Mouse (Mus musculus) E14TG2a.4 (cell line): ENCODE measurements around the gene Ciao1.
"Not testable (repeated sequence)": the region's sequence is repeated elsewhere in the genome, so short reads cannot be mapped to it uniquely, and the experiment has no call there.

ENCODE experiments used
- H3K27me3 ChIP-seq: 2 replicates; pipeline ENCODE4 v1.6.1; 2014; ENCODE audit warnings: low read length, control low read depth; ENCODE audit not compliant: insufficient read depth
- H3K36me3 ChIP-seq: 2 replicates; pipeline ENCODE4 v1.6.1; 2014; ENCODE audit warnings: low read length, control low read depth; ENCODE audit not compliant: insufficient read depth
- H3K4me1 ChIP-seq: replicated peaks from 2 replicates; pipeline ENCODE4 v1.6.1; 2014; ENCODE audit warnings: low read depth, low read length, control low read depth
- H3K4me3 ChIP-seq: replicated peaks from 2 replicates; pipeline ENCODE4 v1.5.1; 2014; ENCODE audit warnings: mild to moderate bottlenecking, low read length
- H3K9me3 ChIP-seq: 2 replicates; pipeline ENCODE4 v1.6.1; 2014; ENCODE audit warnings: low read length, control low read depth
- CTCF ChIP-seq: conservative IDR thresholded peaks from 2 replicates; pipeline ENCODE4 v1.5.1; 2014; ENCODE audit warnings: low read length
- NANOG ChIP-seq: IDR thresholded peaks from 2 replicates; pipeline ENCODE4 v1.6.1; 2014; ENCODE audit warnings: borderline replicate concordance, low read length, mixed read lengths
- POU5F1 ChIP-seq: IDR thresholded peaks from 2 replicates; pipeline ENCODE4 v1.6.1; 2014; ENCODE audit warnings: low read length, borderline replicate concordance

The Ciao1 gene

DNA sequence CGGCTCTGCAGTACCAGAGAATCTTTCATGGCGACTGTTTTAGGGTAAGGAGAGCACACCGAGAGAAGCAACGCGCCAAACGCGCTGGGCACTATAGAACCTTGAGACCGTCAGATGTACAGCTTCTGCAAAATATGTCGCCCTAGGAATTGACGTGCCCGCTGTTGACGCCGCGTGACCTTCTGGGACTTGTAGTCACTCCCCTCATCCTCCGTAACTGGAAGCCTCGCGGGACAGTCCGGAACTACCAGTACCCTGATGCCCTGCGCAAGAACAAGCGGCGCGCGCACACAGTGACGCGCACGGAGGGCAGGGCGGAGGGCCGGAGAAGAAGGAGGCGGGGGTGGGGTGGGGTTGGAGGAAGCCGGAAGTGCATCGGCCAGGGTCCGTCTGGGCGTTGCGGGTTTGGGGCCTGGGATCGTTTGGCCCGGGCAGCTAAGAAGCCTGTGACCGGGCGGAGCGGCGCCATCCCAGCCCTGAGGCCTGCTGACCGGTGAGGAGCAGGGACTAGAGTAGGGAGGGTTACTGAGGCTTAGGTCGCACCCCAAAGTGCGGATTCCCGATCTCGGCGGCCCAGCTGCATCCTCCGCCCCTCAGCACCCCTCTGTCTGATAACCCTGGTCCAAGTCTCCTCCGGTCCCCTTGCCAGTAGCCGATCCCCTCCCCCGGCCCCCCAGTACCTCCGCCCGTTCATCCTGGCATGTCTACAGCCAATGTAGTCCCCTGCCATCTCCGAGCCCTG, at the start of gene Ciao1, which contains the start of gene Tmem127:
Gene Ciao1, minus strand, starts transcription at position 225 of the 742 bp plus-strand sequence.
Gene Tmem127, plus strand, starts transcription at position 317 of the 742 bp plus-strand sequence.
- Histone ChIP-seq H3K4me3 (peak within 1 kb of the TSS; percentile 99), H3K4me1 (peaks cover 38% of the 10 kb centered on the region), H3K9me3 (no peaks in the 10 kb centered on the region), H3K27me3 (no peaks in the 10 kb centered on the region), H3K36me3 (peaks cover 55% of the 10 kb centered on the region)
- TF ChIP-seq POU5F1 (no peak), CTCF (no peak), NANOG (no peak)

DNA sequence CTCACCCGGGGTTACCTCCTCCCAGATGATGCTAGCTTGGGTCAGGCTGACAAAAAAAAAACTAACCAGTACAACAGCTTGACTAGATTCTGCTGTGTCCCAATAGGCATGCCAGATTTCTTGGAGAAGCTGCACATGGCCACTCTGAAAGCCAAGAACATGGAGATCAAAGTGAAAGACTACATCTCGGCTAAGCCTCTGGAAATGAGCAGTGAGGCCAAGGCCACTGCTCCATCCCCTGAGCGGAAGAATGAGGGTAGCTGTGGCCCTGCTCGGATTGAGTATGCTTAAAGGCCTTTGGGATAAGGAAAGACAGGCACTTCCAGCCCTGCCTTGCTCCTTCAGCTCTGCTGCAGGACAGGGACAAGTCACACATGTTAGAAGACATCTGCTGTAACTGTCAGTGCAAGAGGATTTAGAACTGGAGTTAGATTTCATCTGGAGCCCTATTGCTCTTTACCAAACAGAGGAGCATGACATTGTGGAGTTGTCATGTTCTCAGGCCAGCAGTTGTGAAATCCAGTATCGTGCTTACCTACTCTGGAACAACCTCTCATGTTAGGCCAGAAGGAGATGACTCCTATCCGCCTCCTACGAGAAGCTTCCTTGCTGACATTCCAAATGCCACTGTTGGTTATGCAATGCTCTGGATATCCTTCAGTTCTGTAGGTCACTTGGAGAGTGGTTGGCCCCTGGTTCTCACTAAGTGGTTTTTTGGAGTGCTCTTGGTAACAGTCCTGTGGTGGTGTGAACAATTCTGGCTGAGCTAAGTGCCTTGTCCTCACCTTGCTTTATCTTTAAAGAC, 49.6 kb upstream of the Ciao1 start:
- no peak overlapping the region for H3K4me3 ChIP-seq
- TF ChIP-seq CTCF (no peak), POU5F1 (no peak), NANOG (no peak)

DNA sequence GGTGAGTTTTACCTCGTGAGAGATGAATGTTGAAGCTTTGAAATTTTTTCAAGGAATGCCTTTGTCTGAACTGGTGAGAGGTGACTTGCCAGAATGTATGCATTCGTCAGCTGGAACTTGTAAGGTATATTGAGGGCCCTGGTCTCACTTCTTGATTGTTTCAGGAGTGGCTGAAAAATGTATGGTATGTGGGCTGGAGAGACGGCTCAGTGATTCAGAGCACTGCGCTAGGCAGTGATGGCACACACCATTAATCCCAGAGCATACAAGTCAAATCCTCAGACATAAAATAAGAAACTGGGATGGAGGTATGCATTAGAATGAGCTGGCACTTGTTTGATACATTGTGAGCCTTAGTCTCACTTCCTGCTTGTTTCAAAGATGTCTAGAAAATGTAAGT, 44.6 kb upstream of the Ciao1 start:
- Histone ChIP-seq H3K4me1 (peaks cover 21% of the 10 kb centered on the region), H3K9me3 (no peaks in the 10 kb centered on the region), H3K36me3 (peaks cover 81% of the 10 kb centered on the region), H3K4me3 (no peak overlapping the region), H3K27me3 (no peaks in the 10 kb centered on the region)
- TF ChIP-seq NANOG (no peak), CTCF (no peak), POU5F1 (no peak)

More for the DNA sequence above, 49.6 kb upstream of the Ciao1 start:
- H3K4me1 ChIP-seq = peaks cover 48% of the 10 kb centered on the region
- H3K9me3 ChIP-seq = no peaks in the 10 kb centered on the region
- H3K27me3 ChIP-seq = no peaks in the 10 kb centered on the region
- H3K36me3 ChIP-seq = peaks cover 90% of the 10 kb centered on the region

DNA sequence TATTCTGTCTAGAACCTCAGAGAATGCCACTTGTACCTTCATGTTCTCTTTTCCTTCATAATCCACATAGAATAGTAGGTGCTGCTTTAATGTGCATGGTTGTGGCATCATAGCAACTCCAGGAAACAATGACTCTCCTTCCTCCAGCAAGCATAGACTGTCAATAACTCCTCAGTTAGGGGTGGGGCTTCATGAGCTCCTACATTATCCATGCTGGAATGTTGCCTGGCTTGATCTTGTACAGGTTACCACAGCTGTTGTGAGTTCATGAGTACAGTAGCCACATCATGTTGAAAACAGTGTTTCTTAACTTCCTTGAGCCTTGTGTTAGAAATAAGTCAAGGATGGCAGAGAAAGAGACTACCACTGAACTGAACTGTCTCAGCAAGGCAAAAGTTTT, 30.5 kb upstream of the Ciao1 start:
- Histone ChIP-seq H3K27me3 (no peaks in the 10 kb centered on the region), H3K9me3 (no peaks in the 10 kb centered on the region), H3K4me1 (peaks cover 24% of the 10 kb centered on the region), H3K4me3 (no peak overlapping the region), H3K36me3 (peaks cover 5% of the 10 kb centered on the region; the same call in 1 of the 2 replicates)
- TF ChIP-seq NANOG (no peak), CTCF (no peak), POU5F1 (no peak)

DNA sequence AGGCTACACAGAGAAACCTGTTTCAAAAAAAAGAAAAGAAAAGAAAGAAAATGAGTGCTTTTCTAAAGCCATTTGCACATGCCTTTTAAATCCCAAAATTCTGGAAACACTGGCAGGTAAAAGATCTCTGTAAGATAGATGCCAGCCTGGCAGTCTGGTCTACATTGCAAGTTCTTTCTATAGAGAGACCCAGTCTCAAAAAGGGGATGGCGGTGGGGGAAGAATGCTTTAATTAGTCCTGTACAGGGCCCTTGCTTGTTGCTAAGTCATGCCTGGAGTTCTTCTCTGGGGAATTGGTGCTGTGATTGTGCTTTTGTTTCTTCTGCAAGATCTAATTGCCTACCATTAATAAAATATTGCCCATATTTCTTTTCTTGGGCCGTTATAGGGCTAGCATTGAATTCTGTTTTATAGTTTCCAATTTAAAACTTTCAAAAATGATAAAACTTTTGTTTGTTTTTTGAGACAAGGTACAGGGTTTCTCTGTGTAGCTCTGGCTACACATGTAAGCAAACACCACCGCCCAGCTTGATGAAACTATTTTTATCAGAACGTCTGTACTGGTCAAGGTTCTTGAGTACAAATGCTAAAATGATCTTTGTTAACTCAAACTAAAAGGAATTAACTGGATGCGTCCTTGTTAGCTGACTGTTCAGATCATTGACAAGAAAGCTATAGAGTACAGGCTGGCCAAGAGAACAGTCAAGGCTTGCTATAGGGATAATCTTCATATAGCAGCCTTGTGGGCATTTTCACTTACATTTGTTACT, 28.1 kb upstream of the Ciao1 start:
- peaks cover 8% of the 10 kb centered on the region for H3K36me3 ChIP-seq
- H3K9me3 ChIP-seq = no peaks in the 10 kb centered on the region
- TF ChIP-seq CTCF (no peak), POU5F1 (no peak), NANOG (no peak)
- no peaks in the 10 kb centered on the region for H3K27me3 ChIP-seq
- peaks cover 24% of the 10 kb centered on the region for H3K4me1 ChIP-seq
- no peak overlapping the region for H3K4me3 ChIP-seq

DNA sequence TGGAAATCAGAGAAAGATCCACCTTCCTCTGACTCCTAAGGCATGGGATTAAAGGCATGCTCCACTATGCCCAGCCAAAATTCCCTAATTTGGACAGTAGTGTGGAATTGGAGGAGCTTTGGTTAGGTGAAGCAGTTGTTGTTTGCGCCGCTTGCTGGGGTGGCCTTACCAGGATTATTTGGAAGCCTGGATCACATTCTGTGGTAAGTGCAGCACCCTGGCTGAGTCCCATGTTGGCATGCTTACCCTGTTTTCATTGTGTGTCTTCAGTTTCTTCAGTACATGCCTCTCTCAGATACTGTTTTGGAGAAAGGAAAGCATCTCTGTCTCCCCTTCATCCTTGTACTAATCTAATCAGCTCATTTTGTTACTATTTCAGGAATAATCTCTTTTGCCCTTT, 27.0 kb upstream of the Ciao1 start:
- Histone ChIP-seq H3K9me3 (no peaks in the 10 kb centered on the region), H3K4me1 (peaks cover 24% of the 10 kb centered on the region), H3K27me3 (no peaks in the 10 kb centered on the region), H3K36me3 (peaks cover 7% of the 10 kb centered on the region), H3K4me3 (no peak overlapping the region)
- TF ChIP-seq NANOG (no peak), POU5F1 (no peak), CTCF (no peak)

DNA sequence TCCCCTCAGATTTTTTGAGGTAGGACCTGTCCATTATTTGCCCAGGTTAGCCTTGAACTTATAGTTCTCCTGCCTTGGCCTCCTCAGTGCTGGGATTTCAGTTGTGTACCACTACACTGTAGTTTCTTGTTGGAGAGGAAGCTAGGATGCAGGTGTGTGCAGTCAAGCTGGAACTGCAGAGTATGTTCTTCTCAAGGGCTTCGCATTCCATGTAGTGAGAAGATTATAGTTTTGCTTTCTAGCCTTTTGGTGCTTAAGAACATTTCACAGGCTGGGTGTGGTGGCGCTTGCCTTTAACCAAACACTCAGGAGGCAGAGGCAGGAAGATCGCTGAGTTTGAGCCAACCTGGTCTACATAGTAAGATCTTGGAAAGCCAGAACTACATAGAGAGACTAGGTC, 25.2 kb upstream of the Ciao1 start:
- Histone ChIP-seq H3K9me3 (no peaks in the 10 kb centered on the region), H3K4me1 (peaks cover 31% of the 10 kb centered on the region), H3K27me3 (no peaks in the 10 kb centered on the region), H3K4me3 (no peak overlapping the region), H3K36me3 (peaks cover 4% of the 10 kb centered on the region; the same call in 1 of the 2 replicates)
- no peak for TF ChIP-seq POU5F1
- no peak for TF ChIP-seq CTCF
- no peak for TF ChIP-seq NANOG

DNA sequence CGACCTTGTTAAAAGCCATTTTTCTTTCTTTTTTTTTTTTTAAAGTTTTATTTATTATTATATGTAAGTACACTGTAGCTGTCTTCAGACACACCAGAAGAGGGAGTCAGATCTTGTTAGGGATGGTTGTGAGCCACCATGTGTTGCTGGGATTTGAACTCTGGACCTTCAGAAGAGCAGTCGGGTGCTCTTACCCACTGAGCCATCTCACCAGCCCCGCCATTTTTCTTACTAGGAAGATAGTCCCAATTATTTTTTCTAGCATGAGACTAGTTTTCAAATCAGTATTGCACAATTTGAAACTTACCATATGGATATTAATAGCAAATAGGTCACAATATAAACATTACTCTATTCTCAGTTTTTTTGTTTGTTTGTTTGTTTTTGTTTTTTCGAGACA, 24.4 kb upstream of the Ciao1 start:
- not testable (repeated sequence) for H3K4me3 ChIP-seq, H3K9me3 ChIP-seq, H3K27me3 ChIP-seq, H3K36me3 ChIP-seq
- peaks cover 31% of the 10 kb centered on the region for H3K4me1 ChIP-seq
